Mouse (Mus musculus): ENCODE data around the gene Usp43. TPM values are rescaled to one million over a fixed set of nuclear protein-coding genes. Genes with fewer than 3 reads are reported as not detected.

Usp43 gene
- total RNA-seq, 2 experiments from 2014 or later, result 0.56 to 1.2 TPM

GRCm38 (mm10) chr11:67903756-67904155, 18.2 kb downstream of the Usp43 start:
- DNase-seq (ENCODE audit: low spot score in 2 of 2), result no peak

DNA sequence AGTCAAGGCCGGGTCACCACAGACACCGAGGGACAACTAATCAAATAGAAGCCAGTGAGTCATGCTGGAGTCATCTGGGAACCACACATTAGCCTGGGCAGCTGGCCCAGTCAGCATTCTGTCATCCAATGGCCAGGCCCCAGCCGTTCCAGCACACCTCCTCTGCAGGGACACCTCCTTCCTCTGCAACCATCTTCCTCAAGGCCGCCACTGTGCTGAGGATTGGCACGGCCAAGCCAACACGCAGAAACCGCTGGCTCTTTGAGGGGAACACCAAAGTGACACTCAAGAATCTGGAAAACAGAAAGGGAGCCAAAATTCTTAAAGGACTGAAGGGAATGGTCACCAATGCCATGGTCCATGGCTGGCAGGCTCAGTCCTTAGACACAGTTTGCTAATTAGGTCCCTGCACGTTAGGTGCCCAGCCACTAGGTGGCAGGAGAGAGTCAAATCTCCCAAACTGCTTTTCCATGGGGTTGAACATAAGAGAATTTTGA, 24.8 kb downstream of the Usp43 start:
- peak; percentile 76 to 80 for DNase-seq (ENCODE audit: low spot score in 2 of 2)

DNA sequence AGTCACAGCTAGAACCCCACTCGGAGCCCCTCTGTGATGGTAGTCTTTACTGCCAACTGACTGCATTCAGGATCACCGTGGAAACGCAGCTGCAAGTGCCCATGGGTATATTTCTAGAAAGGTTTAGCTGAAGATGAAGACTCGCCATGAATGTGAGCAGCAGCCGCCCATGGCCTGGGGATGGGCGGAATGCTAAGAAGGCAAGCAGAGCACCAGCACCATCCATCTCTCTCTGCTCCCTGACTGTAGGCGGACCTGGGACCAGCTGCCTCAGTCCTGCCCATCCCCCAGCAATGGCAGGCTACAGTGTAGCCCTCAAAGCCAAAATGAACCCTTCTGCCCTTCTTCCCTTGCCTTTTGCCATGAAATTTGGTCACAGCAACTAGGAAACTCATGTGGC, 26.3 kb downstream of the Usp43 start:
- DNase-seq (ENCODE audit: low spot score in 2 of 2), result no peak

DNA sequence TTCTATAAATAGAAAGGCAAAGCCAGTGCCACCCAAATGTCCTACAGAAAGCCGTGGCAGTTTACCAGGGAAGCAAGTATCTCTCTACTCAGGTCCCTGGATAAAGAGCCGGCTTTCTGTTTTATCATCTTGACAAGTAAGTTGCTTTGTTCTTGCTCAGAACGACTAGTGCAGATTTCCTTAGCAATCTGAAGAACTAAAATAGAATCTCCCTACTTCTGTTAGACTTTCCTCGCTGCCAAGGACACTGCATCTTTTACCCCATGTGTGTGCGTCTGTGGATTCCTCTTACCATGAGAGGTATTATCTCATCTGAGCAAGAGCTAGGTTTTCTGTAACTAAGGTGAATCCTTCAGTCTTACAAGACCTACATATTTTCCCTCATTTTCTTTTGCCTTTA, 33.4 kb downstream of the Usp43 start:
- no peak for DNase-seq (ENCODE audit: low spot score in 2 of 2)

- DNase-seq (ENCODE audit: low spot score in 2 of 2), result no peak
Observed at GRCm38 (mm10) chr11:67885921-67886320, 36.0 kb downstream of the Usp43 start.

GRCm38 (mm10) chr11:67865521-67866197, 56.3 kb downstream of the Usp43 start:
- no peak for DNase-seq (ENCODE audit: low spot score in 2 of 2)

GRCm38 (mm10) chr11:67865100-67865499, 56.9 kb downstream of the Usp43 start:
- no peak for DNase-seq (ENCODE audit: low spot score in 2 of 2)

DNA sequence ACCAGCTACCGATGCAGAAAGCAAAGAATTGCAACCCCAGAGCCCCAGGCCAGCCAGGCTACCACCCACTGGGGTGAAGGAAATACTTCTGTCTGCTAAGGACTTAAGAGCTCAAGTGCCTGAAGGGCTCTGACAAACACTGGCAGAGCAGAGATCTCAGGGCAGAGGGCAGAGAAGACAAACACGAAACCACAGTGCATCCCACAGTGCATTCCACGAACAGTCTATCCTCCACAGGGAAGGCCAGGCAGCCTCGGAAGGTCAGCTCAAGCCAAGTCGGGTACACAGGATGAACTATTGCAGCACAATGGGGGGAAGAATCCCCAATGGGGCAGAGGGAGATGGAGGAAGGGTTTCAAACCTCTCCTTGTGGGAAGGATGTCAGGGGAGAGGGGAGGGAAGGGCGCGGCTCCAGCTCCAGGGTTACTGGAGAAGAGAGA, 60.5 kb downstream of the Usp43 start:
- no peak for DNase-seq (ENCODE audit: low spot score in 2 of 2)

DNA sequence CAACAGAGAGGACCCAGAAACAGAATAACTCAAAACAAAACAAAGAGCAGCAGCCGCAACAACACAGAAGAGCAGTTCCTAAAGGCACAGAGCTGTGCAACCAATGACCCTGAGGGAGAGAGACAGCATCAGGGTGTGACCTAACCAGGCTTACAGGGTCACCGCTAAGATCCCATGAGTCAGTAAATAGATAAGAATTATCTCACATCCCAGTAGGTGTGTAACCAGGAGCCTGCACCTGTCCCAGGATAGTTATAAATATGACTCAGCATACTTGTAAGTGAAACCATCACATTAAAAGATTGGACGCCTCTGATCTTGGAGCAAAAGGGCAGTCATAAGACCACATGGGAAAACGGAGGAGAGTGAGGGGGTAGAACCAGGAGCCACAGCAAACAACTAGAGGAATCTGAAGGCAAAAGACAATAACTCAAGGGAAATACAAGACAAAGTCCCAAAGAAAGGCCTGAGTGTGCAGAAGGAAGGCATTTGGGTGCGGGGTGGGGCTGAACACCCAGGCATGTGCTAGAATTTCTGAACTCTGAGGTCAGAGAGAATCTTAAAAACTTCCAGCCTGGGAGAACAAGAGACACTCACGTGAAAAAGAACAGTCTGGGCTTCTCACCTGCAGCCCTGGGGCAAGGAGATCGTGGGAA, 61.1 kb downstream of the Usp43 start:
- DNase-seq (ENCODE audit: low spot score in 2 of 2), result no peak

GRCm38 (mm10) chr11:67858518-67858917, 63.4 kb downstream of the Usp43 start:
- no peak for DNase-seq (ENCODE audit: low spot score in 2 of 2)

- DNase-seq (ENCODE audit: low spot score in 2 of 2), result peak; percentile 14 to 32
Observed at GRCm38 (mm10) chr11:67855035-67855434, 66.9 kb downstream of the Usp43 start.

- DNase-seq (ENCODE audit: low spot score in 2 of 2), result no peak
Observed at GRCm38 (mm10) chr11:67853996-67854395, 68.0 kb downstream of the Usp43 start.

DNA sequence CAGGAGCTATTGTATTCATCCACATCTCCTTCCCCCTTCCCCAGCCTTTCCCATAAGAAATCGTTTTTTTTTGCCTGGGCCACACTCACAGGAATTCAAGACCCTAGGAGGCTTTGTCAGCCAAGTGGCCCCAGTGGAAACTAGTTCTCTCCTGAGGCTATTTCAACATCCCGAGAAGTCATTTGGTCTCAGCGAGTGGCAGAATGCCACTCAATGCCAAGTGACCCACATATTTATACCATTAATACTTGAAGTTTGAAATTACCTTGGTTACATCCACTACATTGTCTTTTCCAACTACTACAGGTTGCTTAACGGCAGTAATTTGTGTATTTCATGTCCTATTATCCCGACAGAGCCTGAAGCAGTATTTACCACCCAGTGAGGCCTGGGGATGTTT, 70.2 kb downstream of the Usp43 start:
- no peak for DNase-seq (ENCODE audit: low spot score in 2 of 2)

- DNase-seq (ENCODE audit: low spot score in 2 of 2), result no peak
Observed at GRCm38 (mm10) chr11:67845193-67845592, 76.8 kb downstream of the Usp43 start.

DNA sequence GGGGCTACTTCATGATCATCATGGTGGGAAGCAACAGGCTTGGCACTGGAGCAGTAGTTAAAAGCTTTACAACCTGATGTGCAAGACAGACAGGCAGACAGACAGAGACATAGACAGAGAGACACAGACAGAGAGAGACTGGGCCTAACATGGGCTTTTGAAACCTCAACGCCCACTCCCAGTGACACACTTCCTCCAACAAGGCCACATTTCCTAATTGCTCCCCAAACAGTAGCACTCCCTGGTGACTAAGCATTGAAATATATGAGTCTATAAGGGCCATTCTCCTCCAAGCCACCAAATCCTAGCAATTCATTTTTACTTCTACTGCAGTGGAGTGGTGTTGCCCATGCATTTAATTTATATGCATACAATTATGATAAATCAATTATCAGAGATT, 82.1 kb downstream of the Usp43 start:
- no peak for DNase-seq (ENCODE audit: low spot score in 2 of 2)

DNA sequence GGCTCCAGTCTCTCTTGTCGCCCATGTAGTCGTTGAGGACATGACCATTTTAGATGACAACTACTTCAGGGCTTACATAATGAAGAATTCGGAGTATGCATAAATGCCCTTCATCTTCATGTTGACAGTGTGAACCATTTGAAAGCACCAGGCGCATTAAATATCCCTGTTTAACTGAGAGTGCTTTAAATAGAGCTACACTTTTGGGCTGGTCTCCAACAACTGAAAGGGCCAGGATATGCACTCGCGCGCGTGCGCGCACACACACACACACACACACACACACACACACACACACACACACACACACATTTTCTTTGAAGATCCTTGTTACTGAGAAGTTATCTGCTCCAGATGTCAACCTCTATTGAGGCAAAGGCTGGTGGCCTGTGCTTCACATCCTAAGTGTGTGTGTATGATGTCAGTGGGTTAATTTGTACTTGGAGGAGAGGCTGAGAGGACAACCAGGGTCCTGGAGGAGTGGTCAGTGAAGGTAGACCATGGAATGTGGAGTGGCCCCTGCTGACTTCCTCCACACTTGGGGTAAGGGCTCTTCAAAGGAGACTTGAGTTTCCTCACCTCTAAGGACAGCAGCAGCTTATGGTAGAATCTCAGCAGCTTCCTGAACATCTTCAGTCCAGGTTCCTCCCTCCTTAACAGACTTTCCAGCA, 86.4 kb downstream of the Usp43 start:
- DNase-seq (ENCODE audit: low spot score in 2 of 2), result no peak

DNA sequence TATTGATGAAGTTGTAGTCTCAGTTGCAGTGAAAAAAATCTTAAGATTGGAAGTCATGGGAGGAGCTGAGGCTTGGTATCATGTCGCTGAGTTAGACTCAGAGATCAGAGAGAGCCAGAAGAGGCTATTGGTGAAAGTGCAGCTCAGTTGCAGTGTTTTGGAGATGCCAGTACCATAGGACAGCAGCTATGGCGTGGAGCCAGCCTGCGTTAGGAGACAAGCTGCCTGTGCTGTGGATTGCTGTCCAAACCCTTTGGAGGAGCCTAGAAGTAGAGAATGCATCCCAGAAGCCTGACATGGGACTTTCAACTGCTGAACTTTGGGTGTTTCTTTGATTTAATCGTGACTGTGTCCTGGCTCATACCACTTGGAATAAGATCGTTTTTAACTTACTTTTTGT, 90.1 kb downstream of the Usp43 start:
- DNase-seq (ENCODE audit: low spot score in 2 of 2), result no peak

DNA sequence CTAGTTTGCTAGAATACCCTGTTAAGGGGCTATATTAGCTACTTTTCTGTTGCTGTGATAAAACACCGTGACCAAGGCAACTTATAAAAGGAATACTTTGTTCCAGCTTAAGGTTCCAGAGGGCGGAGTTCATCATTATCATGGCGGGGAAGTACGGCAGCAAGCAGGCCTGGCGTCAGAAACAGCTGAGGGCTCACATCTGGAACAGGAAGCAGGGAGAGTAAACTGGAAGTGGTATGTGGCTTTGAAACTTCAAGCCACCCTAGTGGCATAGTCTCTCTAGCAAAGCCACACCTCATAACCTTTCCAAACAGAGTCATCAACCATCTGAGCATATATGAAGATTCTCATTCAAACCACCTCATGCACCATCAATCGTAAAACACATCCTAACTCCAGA, 92.4 kb downstream of the Usp43 start:
- DNase-seq (ENCODE audit: low spot score in 2 of 2), result no peak

- no peak for DNase-seq (ENCODE audit: low spot score in 2 of 2)
Observed at GRCm38 (mm10) chr11:67828360-67829059, 93.4 kb downstream of the Usp43 start.

DNA sequence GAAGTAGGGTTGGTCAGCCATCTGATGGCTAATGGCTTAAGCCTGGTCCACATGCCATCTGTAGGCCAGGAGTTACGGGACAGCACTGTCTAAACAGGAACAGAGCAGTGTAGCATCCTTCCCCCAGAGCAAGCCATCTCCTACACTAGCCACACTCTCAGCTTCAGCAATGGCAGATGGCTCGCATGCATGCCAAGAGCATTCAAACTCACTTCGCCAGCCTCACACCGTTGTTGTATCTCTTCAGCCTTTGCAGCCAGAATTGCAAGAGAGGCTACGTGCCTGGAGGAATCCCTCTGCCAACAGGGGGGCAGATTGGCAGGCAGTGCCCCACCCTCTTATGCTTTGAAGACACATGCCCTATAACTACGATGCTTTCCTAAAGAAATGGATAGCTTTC, 100.4 kb downstream of the Usp43 start:
- DNase-seq (ENCODE audit: low spot score in 2 of 2), result no peak

- peak; percentile 15 to 26 for DNase-seq (ENCODE audit: low spot score in 2 of 2)
Observed at GRCm38 (mm10) chr11:67820221-67820620, 101.7 kb downstream of the Usp43 start.

- DNase-seq (ENCODE audit: low spot score in 2 of 2), result peak in 1 of 2 experiments; percentile 11
Observed at GRCm38 (mm10) chr11:67819604-67820003, 102.3 kb downstream of the Usp43 start.
